Mouse (Mus musculus) CD4-positive, CD25-positive, alpha-beta regulatory T cell, adult 2 months (primary cell): ENCODE results near the gene Olfr1477.
"Not testable (repeated sequence)": the region's sequence is repeated elsewhere in the genome, so short reads cannot be mapped to it uniquely, and the experiment has no call there.

Experiments
- DNase-seq: peaks from one replicate; pipeline ENCODE4 v3.0.0-alpha.2; 2012; ENCODE audit warnings: low read depth, low spot score

Olfr1477 gene

GRCm38 (mm10) chr19:13500246-13500645 is at the start of gene Olfr1477:
Olfr1477 (plus strand) TSS chr19:13500546.
- DNase-seq: no peak

- DNase-seq: no peak
Observed at GRCm38 (mm10) chr19:13455986-13456385, 44.4 kb upstream of the Olfr1477 start, which contains the start of gene Olfr1472. Olfr1472 (minus strand) TSS chr19:13456086.

GRCm38 (mm10) chr19:13469265-13469664 is 31.1 kb upstream of the Olfr1477 start, which contains the start of gene Olfr1474:
Olfr1474 (plus strand) TSS chr19:13469565.
- not testable (repeated sequence) for DNase-seq

- DNase-seq: no peak
Observed at GRCm38 (mm10) chr19:13480096-13480495, 20.2 kb upstream of the Olfr1477 start, which contains the start of gene Olfr1475. Olfr1475 (minus strand) TSS chr19:13480196.

GRCm38 (mm10) chr19:13527613-13528012 is 27.3 kb downstream of the Olfr1477 start, which contains the start of gene Olfr1480:
Olfr1480 (plus strand) TSS chr19:13527913.
- no peak for DNase-seq
